Mouse (Mus musculus) 3T3-L1 (cell line): ENCODE measurements around the gene Rad9b.

ENCODE experiments used
- DNase-seq: peaks from one replicate; pipeline ENCODE4 v3.0.0-alpha.2; 2015; ENCODE audit warnings: low read depth, low spot score

The Rad9b gene

DNA sequence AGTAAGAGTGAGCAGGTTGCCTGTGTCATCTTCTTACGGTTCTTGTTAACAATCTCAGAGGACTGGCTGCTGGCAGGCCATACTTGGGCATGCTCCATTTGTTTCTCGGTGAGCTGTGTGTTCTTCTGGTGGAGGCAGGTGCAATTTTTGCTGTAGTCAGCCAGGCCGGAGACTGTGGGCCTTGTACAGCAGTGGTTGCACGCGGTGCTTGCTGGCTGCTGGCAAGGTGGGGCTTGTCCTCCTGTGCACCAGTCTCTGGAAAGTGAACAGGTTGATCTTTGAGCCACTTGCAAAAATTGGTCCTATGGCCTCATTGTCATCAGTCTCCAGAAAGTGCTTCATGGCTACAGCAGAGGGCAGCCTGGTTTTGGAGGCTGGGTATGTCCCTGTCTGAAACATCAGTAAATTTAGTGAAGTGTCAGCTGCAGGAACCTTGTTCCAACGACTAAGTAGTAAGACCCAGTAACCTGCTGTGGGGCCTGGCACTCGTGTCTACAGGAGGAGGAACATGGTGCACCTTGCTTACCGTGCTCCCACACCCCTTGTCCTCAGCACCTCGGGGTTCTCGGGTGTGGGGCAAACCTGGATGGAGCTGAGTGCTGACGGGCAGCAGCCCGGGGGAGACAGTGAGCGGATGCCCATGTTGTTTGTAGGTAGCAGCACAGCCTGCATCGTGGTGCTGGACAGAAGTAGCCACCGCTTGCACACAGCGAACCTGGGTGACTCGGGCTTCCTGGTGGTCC, 40.9 kb downstream of the Rad9b start:
- DNase-seq: no peak

DNA sequence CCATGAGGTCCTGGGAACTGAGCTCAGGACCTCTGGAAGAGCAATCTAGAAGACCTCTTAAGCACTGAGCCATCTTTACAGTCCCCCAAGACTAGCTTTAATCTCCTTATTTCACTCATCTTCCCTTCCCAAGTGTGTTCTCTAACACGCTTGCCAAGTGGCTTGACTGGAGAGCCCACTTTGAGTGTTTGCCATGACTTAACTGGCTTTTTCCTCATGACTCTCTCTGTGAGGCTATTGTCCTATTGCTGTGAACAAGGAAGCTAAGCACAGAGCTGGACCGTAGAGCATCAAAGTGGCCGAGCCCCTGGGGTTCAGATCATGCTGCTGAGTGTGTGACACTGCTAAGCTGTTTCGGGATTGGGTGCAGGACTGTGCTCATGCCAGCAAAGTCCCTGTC, 41.7 kb downstream of the Rad9b start:
- no peak for DNase-seq

DNA sequence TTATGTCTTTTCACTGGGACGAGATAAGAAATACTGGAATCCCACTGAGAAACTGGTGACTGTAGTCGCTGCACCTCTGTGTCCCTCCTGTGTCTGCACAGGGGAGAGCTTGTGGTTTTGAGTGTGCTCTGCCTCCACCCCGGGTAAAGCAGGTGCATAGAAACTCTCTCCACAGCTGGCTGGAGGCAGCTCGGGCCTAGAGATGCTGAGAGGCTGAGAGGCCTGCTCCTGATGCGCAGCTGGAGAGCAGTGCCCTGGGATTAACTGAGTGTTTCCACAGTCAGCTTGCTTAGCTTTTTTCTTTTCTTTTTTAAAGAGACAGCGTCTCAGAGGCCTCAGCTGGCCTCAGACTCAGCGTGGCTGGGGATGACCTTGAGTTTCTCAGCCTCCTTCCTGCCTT, 42.3 kb downstream of the Rad9b start:
- DNase-seq: no peak

DNA sequence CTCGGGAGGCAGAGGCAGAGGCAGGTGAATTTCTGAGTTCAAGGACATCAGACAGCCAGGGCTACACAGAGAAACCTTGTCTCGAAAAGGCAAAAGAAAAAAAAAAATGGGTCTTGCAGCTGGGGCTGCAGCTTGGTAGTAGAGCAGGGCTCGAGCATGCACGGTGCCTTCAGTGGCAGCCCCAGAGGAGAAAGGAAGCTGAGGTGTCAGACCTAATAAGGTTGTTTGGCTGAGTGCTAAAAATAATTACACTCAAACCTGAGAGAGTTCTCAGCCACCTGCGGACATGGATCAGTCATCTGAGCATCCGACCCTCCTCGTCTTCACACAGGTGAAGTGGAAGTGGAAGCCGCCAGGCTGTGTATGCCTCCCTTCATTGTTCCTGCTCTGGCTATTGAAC, 43.3 kb downstream of the Rad9b start:
- DNase-seq: no peak

- DNase-seq: no peak
Observed at GRCm38 (mm10) chr5:122306536-122306935, 47.5 kb downstream of the Rad9b start.

GRCm38 (mm10) chr5:122305472-122305871, 48.6 kb downstream of the Rad9b start:
- peak; percentile 34 for DNase-seq

GRCm38 (mm10) chr5:122304541-122304940, 49.5 kb downstream of the Rad9b start:
- peak; percentile 84 for DNase-seq

DNA sequence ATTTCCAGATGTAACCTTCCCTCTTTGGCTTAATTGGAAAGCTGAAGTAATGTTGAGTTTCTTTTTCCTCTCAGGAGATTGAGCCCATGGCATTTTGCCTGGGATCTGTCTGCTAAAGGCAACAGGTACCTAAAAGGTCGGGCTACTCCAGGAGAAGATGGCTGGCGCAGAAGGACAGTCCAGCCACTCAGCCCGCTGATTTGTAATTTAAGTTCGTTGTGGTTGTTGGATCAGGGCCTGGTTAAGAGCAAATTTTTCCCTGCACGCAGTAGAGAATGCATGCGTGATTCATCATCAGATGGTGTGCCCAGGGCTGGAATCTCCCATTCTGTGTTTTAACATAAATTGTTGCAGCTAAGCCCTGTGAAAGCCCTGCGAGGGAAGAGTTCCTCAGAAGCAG, 50.1 kb downstream of the Rad9b start:
- DNase-seq: peak; percentile 96

DNA sequence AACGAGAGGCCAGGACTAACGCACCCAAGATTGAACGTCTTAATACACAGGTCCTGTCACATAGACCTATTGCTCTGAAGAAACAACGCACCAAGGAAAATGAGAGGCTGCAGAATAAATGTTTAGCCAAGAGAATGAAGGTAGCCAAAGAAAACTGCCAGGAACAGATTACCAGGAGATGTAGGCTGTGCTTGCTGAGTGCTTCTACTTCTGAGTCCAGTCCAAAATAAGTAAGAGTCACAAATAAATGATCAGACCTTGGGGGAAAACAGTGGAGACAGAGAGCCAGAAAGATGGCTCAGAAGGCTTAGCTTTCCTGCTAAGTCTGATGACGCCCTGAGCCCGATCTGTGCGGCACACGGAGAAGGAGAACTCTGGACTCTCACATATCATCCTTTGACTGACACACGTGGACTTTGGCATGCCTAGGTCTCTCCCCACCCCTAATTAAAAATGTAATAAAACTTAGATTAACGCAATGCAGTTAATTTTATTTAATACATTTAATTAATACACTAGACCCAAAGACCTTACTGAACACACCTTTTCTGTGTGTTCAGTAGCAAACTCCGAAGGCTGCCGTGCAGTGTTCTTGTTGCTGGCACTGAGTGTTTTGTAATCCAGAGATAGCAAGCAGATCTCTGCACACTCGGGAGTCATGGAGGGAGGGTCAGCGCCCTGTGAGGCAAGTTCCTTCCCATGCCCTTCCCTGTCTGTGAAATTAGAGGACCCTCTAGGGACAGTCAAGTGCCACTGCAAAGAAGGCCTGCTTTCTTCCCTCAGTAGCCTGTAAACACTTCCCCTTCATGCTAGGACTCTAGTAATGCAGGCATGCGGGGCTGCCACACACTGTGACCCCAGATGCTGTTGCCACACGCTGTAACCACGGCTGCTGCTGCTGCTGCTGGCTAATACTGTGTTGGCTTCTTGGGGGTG, 51.0 kb downstream of the Rad9b start:
- DNase-seq: peak; percentile 61

- DNase-seq: peak; percentile 96
Observed at GRCm38 (mm10) chr5:122300071-122300518, 53.9 kb downstream of the Rad9b start.

- DNase-seq: no peak
Observed at GRCm38 (mm10) chr5:122295113-122295935, 58.7 kb downstream of the Rad9b start.

- DNase-seq: no peak
Observed at GRCm38 (mm10) chr5:122294219-122294735, 59.8 kb downstream of the Rad9b start.

DNA sequence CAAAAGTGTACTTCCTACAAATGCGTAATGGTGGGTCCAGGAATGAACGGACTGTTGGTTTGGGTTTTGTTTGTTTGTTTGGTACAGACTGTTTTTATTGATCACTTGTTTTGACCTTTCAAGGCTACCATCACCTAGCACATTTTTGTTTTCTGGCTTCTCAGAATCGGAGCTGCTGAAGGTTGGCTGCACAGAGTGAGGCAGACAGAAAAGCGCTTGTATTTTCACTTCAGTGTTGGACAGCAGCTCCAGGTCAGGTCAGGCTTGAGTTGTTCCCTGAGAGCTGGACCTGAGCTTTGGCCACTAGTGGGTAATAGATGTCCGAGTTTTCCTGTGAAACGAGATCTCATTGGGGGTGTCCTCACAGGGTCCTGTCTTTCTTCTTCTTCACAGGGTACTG, 60.9 kb downstream of the Rad9b start:
- DNase-seq: no peak

- DNase-seq: no peak
Observed at GRCm38 (mm10) chr5:122291553-122292339, 62.3 kb downstream of the Rad9b start.

GRCm38 (mm10) chr5:122291149-122291548, 62.9 kb downstream of the Rad9b start:
- DNase-seq: no peak

DNA sequence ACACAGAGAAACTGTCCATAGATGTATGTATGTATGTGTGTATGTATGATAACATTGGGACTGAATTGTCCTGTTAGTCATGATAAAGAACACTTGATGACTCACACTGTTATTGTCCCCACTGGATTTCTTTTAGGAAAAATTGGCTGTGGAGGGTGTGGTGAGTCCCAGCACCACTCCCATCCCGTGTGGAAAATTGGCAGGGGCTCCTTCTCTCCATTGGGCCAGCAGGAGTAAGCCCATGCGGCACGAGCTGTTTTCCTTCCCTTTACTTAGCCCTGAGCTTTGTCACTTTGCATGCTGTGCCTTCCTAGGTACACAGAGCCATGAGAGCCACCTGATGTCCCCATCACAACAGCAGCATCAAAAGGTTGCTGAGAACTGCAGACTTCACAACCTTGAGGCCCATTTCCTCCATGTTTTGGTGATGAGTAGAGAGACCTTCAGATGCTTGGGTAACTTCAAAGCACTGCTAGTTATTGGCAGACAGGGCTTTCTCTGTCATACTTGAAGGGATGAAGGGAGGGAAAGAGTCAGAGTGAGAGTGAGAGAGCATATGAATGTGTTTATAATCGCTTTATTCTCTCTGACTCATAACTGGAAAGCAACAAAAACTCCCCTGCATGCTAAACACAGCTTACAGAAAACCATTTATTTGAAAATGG, 65.8 kb downstream of the Rad9b start:
- peak; percentile 46 for DNase-seq

GRCm38 (mm10) chr5:122287026-122287425, 67.0 kb downstream of the Rad9b start:
- DNase-seq: no peak

DNA sequence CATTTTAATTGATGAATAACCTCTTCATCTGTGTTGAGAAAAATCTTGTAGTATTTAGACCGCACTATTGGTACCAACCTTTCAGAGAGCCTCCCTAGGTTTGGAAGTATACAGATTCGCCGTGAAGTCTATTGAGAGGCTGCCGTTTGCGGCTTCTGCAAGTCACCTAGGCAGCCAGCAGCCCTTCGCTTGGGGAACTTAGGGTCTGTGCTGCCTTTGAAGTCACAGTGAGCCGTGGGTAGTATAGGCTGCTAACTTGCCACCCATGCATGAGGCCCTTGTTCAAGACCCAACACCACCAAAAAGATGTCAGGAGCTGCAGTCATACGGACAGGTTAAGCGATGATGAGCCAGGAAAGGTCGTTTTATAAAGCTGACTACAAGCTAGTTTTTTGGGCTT, 67.8 kb downstream of the Rad9b start:
- no peak for DNase-seq

DNA sequence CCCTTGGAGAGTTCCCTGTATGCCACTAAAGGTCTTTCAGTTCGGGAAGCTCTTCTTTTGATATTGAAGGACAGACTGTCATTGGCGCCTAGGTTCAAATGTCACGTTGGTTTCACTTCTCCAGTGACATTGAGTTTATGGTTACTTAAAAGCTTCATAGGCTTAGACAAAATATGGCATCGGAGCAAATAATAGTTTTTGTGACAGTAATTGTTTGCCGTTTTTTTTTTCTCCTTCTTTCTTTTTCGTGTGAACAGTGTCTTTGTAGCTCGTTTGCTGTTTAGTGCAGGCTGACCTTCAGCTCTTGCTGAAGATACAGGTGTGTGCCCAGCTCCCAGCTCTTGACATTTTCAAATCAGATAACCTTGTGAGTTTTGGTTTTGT, 68.3 kb downstream of the Rad9b start:
- DNase-seq: no peak
